Mouse (Mus musculus) T-helper 2 cell (primary cell): Measurements from ENCODE around the gene Chp2.

Experiments
- in situ Hi-C: fragments of 300-600 bp; cut with MboI, MseI; formaldehyde crosslinking; loops from one replicate; pipeline ENCODE4 v1.15.1; 2025; ENCODE audit warnings: high pct_unique_total_duplicates

The Chp2 gene

GRCm38 (mm10) chr7:122219315-122219801 is at the start of gene Chp2:
Chp2 (plus strand) TSS chr7:122219496.
- in situ Hi-C loops: loop anchor here (10.0 kb wide), 1 partner anchor 1085 kb away; no protein-coding TSS in a partner anchor

DNA sequence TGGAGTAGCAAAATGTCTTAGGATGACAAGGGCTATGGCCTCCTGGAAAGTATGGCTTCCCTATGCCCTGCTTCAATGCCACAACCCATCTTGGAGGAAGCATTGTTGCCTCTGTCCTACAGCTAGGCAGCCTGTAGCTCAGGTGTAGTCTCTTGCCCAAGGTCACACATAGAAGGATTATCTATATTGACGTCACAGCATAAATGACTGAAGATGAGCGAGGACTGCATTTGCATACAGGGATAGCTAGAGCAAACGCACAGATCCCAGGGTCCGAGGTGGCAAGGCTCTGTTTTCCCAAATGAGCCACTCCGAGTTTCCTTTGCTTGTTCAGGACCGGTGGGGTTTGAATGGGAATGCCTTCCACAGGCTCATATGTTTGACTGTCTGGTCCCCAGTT is 48.6 kb upstream of the Chp2 start:
- in situ Hi-C loops: no loop called here

GRCm38 (mm10) chr7:122171613-122172012 is 47.7 kb upstream of the Chp2 start:
- in situ Hi-C loops: no loop called here

GRCm38 (mm10) chr7:122180720-122181119 is 38.6 kb upstream of the Chp2 start:
- in situ Hi-C loops: no loop called here

GRCm38 (mm10) chr7:122184569-122184968 is 34.7 kb upstream of the Chp2 start:
- in situ Hi-C loops: no loop called here

- in situ Hi-C loops: no loop called here
Measured at GRCm38 (mm10) chr7:122186043-122186442, 33.3 kb upstream of the Chp2 start, which contains the start of gene Ern2. Ern2 (minus strand) TSS chr7:122186207.

DNA sequence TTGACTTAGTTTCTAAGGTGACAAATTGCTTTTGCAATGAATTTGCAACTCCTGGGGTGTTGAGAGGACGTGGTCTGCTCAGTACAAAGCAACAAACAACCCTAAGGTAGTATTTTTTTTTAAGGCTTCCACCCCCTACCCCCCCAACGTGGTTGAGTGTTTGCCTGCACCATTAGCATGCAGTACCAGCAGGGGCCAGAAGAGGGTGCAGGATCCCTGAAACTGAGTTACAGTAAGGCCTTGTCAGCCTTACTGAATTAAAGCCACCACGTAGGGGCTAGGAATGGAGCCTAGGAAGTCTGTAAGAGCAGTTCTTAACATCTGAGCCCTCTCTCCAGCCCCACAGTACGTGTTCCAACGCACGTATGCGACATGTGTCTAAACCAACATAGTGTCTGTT is 29.8 kb upstream of the Chp2 start:
- in situ Hi-C loops: no loop called here

DNA sequence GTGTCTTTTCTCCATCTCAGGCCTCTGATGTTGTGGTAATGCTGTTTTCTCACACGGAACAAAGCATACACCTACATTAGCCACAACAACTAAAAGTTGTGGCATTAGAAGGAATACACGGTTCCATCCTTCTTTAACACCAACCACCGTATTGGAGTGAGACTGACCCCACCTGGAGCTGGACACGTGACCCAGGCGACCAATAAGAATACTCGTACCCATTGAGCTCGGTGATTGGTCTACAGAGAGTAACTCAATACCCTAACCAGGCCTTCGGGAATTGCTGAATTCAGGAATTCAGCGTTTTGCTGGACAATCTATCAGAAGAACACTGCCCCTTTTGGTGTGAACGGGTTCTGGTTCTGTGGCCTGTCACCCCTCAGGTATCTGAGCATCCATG is 28.2 kb upstream of the Chp2 start:
- in situ Hi-C loops: no loop called here

GRCm38 (mm10) chr7:122193919-122194318 is 25.4 kb upstream of the Chp2 start:
- in situ Hi-C loops: no loop called here

- in situ Hi-C loops: no loop called here
Measured at GRCm38 (mm10) chr7:122196771-122197170, 22.5 kb upstream of the Chp2 start.

GRCm38 (mm10) chr7:122197306-122197705 is 22.0 kb upstream of the Chp2 start:
- in situ Hi-C loops: no loop called here

- in situ Hi-C loops: no loop called here
Measured at GRCm38 (mm10) chr7:122199296-122199695, 20.0 kb upstream of the Chp2 start.

DNA sequence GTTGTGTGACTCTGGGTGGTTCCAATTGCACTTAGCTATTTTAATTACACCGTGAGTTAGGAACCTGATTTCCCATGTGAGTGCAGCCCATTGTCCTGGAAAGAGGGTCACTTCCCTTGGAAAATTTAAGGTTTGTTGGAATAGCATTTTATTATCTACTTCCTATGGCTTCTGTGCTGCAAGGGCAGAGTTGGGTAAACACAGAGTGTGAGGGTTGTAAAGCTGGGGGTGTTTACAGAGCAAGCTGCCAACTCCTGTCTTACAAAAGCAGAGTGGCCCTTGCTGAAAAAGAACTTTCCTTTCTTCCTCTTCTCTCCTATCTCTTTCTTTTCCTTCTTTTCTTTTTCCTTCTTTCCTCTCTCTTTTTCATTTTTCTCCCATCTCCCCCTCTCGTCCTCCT is 15.4 kb upstream of the Chp2 start:
- in situ Hi-C loops: no loop called here

- in situ Hi-C loops: no loop called here
Measured at GRCm38 (mm10) chr7:122206121-122206520, 13.2 kb upstream of the Chp2 start.

DNA sequence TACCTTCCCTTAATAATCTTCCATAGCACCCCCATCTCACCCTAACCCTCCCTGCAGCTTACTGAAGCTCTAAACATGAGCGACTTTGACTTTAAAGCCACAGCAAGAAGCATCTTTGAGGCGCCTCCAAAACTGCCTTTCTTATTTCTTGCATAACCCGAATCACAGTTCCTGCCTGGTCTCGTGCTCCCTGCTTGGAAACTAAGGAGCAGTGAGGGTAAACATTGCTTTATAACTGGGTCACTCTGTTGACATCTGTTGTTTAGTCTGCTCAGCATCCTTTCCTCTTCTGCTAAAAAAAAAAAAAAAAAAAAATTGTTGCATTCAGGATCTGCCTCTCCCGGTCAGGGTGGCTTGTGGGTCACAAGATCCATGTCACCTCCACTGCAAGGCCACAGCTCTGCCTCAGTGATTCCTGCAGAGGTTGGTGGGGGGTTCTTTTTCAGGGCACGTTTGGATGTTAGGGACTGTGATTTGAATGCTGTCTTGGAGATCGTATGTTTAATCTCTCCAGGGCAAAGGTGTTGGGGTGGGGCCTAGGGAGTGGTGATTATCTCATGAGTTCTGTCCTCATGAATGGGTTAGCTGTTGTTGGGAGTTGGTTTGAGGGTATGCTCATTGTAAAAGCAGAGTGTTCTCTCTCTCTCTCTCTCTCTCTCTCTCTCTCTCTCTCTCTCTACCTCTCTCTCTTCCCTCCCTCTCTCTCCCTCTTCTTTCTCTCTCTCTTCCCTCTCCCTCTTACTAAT is 10.8 kb upstream of the Chp2 start:
- in situ Hi-C loops: no loop called here

DNA sequence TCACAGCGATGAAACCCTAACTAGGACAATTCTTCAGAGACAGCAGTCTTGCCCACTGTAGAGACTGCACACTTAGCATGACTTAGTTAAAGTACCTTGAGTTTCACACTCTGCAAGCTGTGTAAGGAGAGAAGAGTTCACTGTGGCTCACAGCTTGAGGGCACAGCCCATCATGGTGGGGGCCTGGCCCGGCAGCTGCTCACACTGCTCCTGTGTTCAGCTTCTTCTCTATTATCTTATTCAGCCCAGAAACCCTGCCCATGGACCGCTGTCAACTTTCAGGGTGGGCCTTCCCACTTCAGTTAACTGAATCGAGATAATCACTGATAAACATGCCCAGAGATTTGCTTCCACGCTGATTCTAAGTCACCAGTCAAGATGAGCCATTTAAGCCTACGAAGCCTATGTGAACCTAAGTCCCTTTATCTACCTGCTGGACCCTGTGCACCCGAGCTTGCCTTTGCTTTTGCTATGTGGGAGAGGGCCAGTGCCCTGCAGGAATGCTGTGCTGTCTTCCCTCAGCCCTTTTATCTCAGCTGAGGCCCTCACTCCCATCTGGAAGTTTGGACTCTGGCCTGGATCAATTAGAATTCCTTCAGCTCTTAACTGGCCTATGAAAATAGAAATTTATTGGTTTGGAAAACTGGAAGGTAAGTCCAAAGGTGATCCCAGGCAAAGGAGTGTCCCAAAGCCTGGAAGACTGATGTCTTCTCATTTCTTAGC is 6.9 kb downstream of the Chp2 start:
- in situ Hi-C loops: no loop called here

DNA sequence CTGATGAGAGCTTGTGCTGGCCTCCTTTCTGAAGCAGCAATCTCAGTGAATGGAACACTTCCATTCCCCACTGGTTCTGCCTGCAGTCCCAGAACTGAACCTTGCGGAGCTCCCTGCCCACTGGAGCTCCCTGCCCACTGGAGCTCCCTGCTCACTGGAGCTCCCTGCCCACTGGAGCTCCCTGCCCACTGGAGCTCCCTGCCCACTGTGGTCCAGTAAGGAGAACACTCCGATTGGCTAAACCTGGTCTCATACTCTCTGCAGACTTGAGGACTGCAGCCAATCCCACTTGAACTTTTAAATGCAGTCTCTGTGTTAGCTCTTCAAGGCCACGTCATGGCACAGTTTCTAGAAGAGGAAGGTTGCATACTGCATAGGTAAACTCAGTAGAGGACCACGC is 7.4 kb downstream of the Chp2 start:
- in situ Hi-C loops: no loop called here

DNA sequence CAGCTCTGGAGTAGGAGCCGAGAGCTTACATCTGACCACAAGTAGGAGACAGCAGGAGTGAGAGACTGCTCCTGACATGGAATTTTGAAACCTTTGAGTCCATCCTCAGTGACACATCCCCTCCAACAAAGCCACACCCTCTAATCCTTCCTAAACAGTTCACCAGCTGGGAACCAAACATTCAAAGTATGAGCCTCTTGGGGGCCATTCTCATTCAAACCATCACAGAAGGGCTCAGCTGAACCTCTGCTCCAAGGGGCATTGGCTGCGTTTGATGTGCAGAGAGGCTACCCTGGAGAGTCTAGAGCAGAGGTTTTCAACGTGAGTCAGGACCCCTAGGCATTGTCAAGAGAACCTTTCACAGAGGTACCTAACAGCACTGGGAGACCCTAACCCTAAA is 10.0 kb downstream of the Chp2 start:
- in situ Hi-C loops: no loop called here

GRCm38 (mm10) chr7:122229916-122230315 is 10.6 kb downstream of the Chp2 start:
- in situ Hi-C loops: no loop called here

DNA sequence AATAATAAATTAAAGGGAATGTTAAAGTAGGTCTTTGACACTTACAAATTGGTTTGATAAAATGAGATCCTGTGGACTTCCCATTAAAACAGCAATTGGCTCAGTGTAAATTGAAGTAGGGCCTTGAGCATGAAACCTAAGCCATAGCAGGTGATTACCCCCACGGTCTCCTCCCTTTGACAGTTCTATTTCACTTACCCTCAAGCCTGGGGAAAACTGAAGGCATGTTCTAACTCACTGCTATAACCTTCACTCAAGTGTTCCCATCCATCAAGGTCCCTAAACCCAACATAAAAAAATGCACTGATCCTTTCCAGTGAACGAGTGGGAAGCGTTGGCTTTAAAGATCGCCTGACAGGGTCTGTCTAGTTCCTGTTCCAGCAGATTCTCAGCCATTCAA is 11.6 kb downstream of the Chp2 start:
- in situ Hi-C loops: no loop called here

DNA sequence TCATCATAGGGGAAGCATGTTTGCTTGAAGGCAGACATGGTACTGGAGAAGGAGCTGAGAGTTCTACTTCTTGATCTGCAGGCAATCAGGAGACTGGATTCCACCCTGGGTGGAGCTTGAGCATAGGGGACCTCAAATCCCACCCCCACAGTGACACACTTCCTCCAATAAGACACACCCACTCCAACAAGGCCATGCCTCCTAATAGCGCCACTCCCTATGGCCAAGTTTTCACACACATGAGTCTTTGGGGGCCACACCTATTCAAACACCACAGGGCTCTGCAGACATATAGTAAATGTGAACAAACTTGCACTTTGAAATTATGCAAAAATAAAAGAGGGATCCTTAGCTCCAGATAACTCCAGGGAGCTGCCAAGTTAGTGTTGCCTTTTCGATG is 19.6 kb downstream of the Chp2 start:
- in situ Hi-C loops: no loop called here

DNA sequence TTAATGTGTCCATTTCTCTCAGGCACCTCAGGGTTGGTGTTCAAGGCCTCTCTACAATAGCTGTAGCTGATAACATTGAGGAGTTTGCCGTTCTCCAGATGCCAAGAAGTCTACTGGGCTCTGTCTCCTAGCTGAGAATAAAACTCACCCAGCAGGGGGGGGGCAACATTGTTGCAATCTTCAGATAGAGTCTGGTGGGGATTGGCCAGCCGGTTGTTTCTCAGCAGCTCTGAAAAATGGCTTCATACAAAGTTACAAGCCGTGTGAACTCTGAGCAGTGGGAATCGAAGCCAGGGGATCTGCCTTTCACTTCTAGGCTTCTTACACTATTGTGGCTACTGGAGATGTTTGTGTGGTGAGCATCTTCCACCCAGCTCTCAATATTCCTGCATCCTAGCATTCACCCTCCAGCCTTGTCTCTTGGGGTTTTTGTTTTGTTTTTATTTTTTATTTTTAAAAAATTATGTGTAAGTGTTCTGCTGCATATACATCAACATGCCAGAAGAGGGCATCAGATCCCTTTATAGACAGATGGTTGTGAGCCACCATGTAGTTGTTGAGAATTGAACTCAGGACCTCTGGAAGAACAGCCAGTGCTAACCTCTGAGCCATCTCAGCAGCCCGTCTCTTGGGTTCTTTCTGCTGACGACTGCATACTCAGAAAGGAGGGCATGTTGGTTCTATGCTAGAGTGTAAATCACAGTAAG is 21.3 kb downstream of the Chp2 start:
- in situ Hi-C loops: loop anchor here (5.0 kb wide), 1 partner anchor 222 kb away; no protein-coding TSS in a partner anchor
